Mouse (Mus musculus) myocyte (in vitro differentiated cells): ENCODE measurements around the gene Eif1. TPM values are rescaled to one million over a fixed set of nuclear protein-coding genes. Genes with fewer than 3 reads are reported as not detected.
A peak's percentile ranks its signal among the peaks of the same experiment; 100 is the strongest.

ENCODE experiments used
- H3K27me3 ChIP-seq: one replicate; pipeline ENCODE4 v1.6.1; 2011; ENCODE audit not compliant: control insufficient read depth, insufficient read depth, insufficient read length
- H3K36me3 ChIP-seq: one replicate; pipeline ENCODE4 v1.6.1; 2011; ENCODE audit not compliant: control insufficient read depth, insufficient read depth
- H3K4me2 ChIP-seq: one replicate; pipeline ENCODE4 v1.6.1; 2011; ENCODE audit warnings: low read depth, control low read depth
- H3K4me3 ChIP-seq: one replicate; pipeline ENCODE4 v1.5.1; 2011; ENCODE audit warnings: mild to moderate bottlenecking, control low read depth, moderate library complexity
- H3K79me2 ChIP-seq: one replicate; pipeline ENCODE4 v1.6.1; 2011; ENCODE audit not compliant: control insufficient read depth, insufficient read depth
- H3ac ChIP-seq: one replicate; pipeline ENCODE4 v1.6.1; 2011; ENCODE audit not compliant: control insufficient read depth, insufficient read length
- CEBPB ChIP-seq: IDR thresholded peaks from 2 replicates; pipeline ENCODE4 v1.6.1; 2011; ENCODE audit warnings: mild to moderate bottlenecking, moderate library complexity; ENCODE audit not compliant: poor library complexity, insufficient read depth, severe bottlenecking
- E2F4 ChIP-seq: IDR thresholded peaks from one replicate; pipeline ENCODE4 v1.6.1; 2011; ENCODE audit warnings: mild to moderate bottlenecking, control low read depth, moderate library complexity; ENCODE audit not compliant: insufficient read depth
- MAX ChIP-seq: IDR thresholded peaks from one replicate; pipeline ENCODE4 v1.6.1; 2011; ENCODE audit warnings: low read depth, mild to moderate bottlenecking, control low read depth
- MYOD1 ChIP-seq, 3 experiments: IDR thresholded peaks; one replicate each; pipeline ENCODE4 v1.6.1; 2011; ENCODE audit warnings: control low read depth in 2 of 3, low read depth in 2 of 3, mild to moderate bottlenecking in 2 of 3, moderate library complexity in 1 of 3; ENCODE audit not compliant: insufficient read length in 2 of 3, control insufficient read depth in 1 of 3
- MYOG ChIP-seq, 3 experiments: IDR thresholded peaks; one replicate each; pipeline ENCODE4 v1.6.1; 2011; ENCODE audit warnings: control low read depth in 2 of 3, low read depth in 2 of 3, mild to moderate bottlenecking in 2 of 3; ENCODE audit not compliant: insufficient read length in 2 of 3, control insufficient read depth in 1 of 3, insufficient read depth in 1 of 3
- POLR2A ChIP-seq: IDR thresholded peaks from one replicate; pipeline ENCODE4 v1.6.1; 2011; ENCODE audit warnings: low read depth, mild to moderate bottlenecking, control low read depth, moderate library complexity; ENCODE audit not compliant: insufficient read length
- POLR2AphosphoS2 ChIP-seq: IDR thresholded peaks from one replicate; pipeline ENCODE4 v1.6.1; 2011; ENCODE audit warnings: low read depth, control low read depth; ENCODE audit not compliant: insufficient read length
- REST ChIP-seq: IDR thresholded peaks from one replicate; pipeline ENCODE4 v1.6.1; 2011; ENCODE audit warnings: mild to moderate bottlenecking, control low read depth, moderate library complexity; ENCODE audit not compliant: insufficient read depth, insufficient read length
- SRF ChIP-seq: IDR thresholded peaks from one replicate; pipeline ENCODE4 v1.6.1; 2011; ENCODE audit warnings: low read depth; ENCODE audit not compliant: control insufficient read depth, insufficient read length
- TCF12 ChIP-seq: IDR thresholded peaks from one replicate; pipeline ENCODE4 v1.6.1; 2011; ENCODE audit warnings: mild to moderate bottlenecking, control low read depth; ENCODE audit not compliant: poor library complexity, insufficient read depth, severe bottlenecking
- TCF3 ChIP-seq: IDR thresholded peaks from one replicate; pipeline ENCODE4 v1.6.1; 2011; ENCODE audit warnings: low read depth, control low read depth; ENCODE audit not compliant: insufficient read length
- USF1 ChIP-seq: IDR thresholded peaks from one replicate; pipeline ENCODE4 v1.6.1; 2011; ENCODE audit warnings: low read depth, mild to moderate bottlenecking, control low read depth, moderate library complexity
- polyA plus RNA-seq: library from polyadenylated mRNA; unstranded; fragments of >200 nt; fragmentation: generic; extraction: Trizol; gene quantifications from one replicate; pipeline ENCODE4 v1.2.1, GENCODE M21; 2012; ENCODE audit warnings: missing spikeins

Gene Eif1
- polyA plus RNA-seq, 1 experiment: 1,731 TPM

GRCm38 (mm10) chr11:100322591-100323258, 3.0 kb downstream of the Eif1 start:
- H3K4me3 ChIP-seq: peak overlapping the region; percentile 95
- peaks cover 26% of the 10 kb centered on the region for H3K36me3 ChIP-seq
- peak overlapping the region; percentile 97 for H3K4me2 ChIP-seq
- H3K79me2 ChIP-seq: peaks cover 9% of the 10 kb centered on the region
- TF ChIP-seq USF1 (no peak), MYOD1 (IDR thresholded peaks at IDR 0.05; ENCODE audit: control insufficient read depth in 1 of 3, insufficient read length in 2 of 3, low read depth in 2 of 3) (no peak), POLR2AphosphoS2 (no peak), TCF12 (no peak), TCF3 (no peak), MYOG (IDR thresholded peaks at IDR 0.05; ENCODE audit: control insufficient read depth in 1 of 3, insufficient read depth in 1 of 3, insufficient read length in 2 of 3, low read depth in 2 of 3) (no peak), CEBPB (no peak), REST (no peak), MAX (no peak), E2F4 (no peak), POLR2A (no peak), SRF (no peak)
- H3K27me3 ChIP-seq: no peaks in the 10 kb centered on the region
- no peak overlapping the region for H3ac ChIP-seq

GRCm38 (mm10) chr11:100323578-100323977, 3.9 kb downstream of the Eif1 start:
- H3K4me2 ChIP-seq: no peak overlapping the region
- H3K4me3 ChIP-seq: no peak overlapping the region
- H3K79me2 ChIP-seq: peaks cover 9% of the 10 kb centered on the region
- no peak for TF ChIP-seq CEBPB
- TF ChIP-seq POLR2AphosphoS2: peak; percentile 71
- no peak for TF ChIP-seq TCF12
- TF ChIP-seq POLR2A: peak; percentile 37
- peaks cover 26% of the 10 kb centered on the region for H3K36me3 ChIP-seq
- no peak overlapping the region for H3ac ChIP-seq
- no peaks in the 10 kb centered on the region for H3K27me3 ChIP-seq

- TF ChIP-seq TCF3 (no peak), POLR2AphosphoS2 (no peak), SRF (no peak), USF1 (no peak), TCF12 (no peak), CEBPB (no peak), MYOG (IDR thresholded peaks at IDR 0.05; ENCODE audit: control insufficient read depth in 1 of 3, insufficient read depth in 1 of 3, insufficient read length in 2 of 3, low read depth in 2 of 3) (no peak), E2F4 (no peak), REST (no peak), MAX (no peak), MYOD1 (IDR thresholded peaks at IDR 0.05; ENCODE audit: control insufficient read depth in 1 of 3, insufficient read length in 2 of 3, low read depth in 2 of 3) (no peak), POLR2A (no peak)
Observed at GRCm38 (mm10) chr11:100325062-100325629, 5.5 kb downstream of the Eif1 start.

GRCm38 (mm10) chr11:100327316-100327715, 7.6 kb downstream of the Eif1 start:
- Histone ChIP-seq H3K27me3 (no peaks in the 10 kb centered on the region), H3K79me2 (no peaks in the 10 kb centered on the region), H3K4me3 (no peak overlapping the region), H3ac (no peak overlapping the region), H3K36me3 (peaks cover 8% of the 10 kb centered on the region), H3K4me2 (no peak overlapping the region)
- no peak for TF ChIP-seq POLR2A
- no peak for TF ChIP-seq TCF12
- no peak for TF ChIP-seq REST
- no peak for TF ChIP-seq MYOG (IDR thresholded peaks at IDR 0.05; ENCODE audit: control insufficient read depth in 1 of 3, insufficient read depth in 1 of 3, insufficient read length in 2 of 3, low read depth in 2 of 3)

More at GRCm38 (mm10) chr11:100325062-100325629, 5.5 kb downstream of the Eif1 start:
- Histone ChIP-seq H3K36me3 (peaks cover 26% of the 10 kb centered on the region), H3K27me3 (no peaks in the 10 kb centered on the region), H3ac (no peak overlapping the region), H3K79me2 (peaks cover 9% of the 10 kb centered on the region), H3K4me2 (no peak overlapping the region), H3K4me3 (no peak overlapping the region)

GRCm38 (mm10) chr11:100327761-100328160, 8.1 kb downstream of the Eif1 start:
- Histone ChIP-seq H3ac (no peak overlapping the region), H3K79me2 (no peaks in the 10 kb centered on the region), H3K4me3 (no peak overlapping the region), H3K36me3 (peaks cover 4% of the 10 kb centered on the region), H3K27me3 (no peaks in the 10 kb centered on the region), H3K4me2 (no peak overlapping the region)
- no peak for TF ChIP-seq POLR2AphosphoS2
- TF ChIP-seq MYOD1 (IDR thresholded peaks at IDR 0.05; ENCODE audit: control insufficient read depth in 1 of 3, insufficient read length in 2 of 3, low read depth in 2 of 3): no peak
- no peak for TF ChIP-seq E2F4
- TF ChIP-seq POLR2A: no peak
